Mouse (Mus musculus): Measurements from ENCODE around the gene Rcor3.
A peak's percentile ranks its signal among the peaks of the same experiment; 100 is the strongest.

Gene Rcor3

DNA sequence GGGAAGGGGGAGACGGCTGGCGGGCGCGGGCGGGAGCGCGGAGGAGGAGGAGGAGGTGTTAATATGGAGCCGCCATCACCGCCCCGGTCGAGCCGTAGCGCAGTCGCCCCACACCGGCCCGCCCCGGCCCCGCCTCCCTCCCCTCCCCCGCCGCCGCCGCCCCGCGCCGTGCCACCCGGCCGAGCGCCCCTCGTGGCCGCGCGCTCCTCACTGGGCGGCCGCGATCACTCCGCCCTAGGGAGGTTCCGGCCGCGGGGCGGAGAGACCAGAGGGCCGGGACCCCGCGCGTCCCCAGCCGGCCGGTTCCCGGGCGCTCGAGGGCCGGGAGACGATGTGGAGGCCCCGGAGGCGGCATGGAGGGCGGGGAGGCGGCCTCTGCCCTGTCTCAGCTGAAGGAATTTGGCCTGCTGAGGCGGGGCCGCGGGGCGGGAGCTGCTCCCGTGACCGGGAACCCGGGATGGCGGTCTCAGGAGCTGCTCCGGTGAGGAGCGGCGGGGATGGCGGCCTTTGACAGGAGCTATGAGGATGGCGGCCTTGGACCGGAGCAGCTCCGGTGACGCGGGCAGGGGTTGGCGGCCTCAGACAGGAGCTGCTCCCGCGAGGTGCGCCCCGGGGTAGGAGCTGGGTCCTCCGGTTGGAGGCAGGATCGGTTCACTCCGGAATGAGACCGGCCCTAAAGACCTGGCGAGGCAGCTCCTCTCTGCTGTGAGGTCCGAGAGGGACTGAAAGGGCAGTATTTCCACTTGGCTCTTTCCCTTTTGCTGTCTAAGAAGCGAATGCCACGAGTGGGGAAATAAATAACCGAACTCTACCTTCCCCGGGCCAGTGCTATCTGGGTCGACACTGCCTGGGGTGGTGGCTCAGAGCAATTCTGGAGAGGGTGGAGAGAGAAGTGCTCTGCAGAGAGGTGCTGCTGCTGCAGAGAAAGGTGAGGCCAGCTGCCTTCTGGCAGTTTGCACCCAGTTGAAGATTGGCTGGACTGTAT is at the start of gene Rcor3:
Gene Rcor3 (minus strand): TSS at position 137 of the 985 bp plus-strand sequence.
- DNase-seq (ENCODE audit: low read depth): peak; percentile 53

DNA sequence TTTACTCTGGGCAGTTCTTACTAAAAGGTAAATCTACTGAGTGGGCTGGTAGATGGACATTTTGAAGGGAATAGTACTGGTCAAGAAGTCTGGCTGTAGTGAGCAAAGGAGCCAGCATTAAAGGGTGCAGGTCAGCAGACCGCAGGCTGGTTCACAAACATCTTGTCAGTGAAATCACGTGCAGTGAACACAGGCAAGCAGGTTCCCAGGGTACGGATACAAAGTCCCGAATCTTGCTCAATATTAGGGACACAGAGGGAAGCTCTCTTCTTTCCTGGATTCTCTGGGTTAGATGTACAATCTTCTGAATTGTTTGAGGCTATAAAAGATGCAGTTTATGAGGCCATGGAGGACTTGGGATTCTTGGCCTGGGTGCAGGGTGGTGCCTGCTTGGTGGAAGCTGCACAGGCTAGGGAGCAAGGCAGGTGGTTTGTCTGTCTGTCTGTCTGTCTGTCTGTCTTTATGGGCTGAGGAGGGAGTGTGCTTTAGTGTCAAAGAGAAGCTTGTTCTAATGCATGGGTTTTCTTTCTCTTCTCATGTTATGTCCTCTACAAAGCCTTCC is 43.9 kb upstream of the Rcor3 start:
- DNase-seq (ENCODE audit: low read depth): no peak

- DNase-seq (ENCODE audit: low read depth): no peak
Observed at GRCm38 (mm10) chr1:192179877-192180276, 42.0 kb upstream of the Rcor3 start.

GRCm38 (mm10) chr1:192171477-192171876 is 33.6 kb upstream of the Rcor3 start:
- no peak for DNase-seq (ENCODE audit: low read depth)

GRCm38 (mm10) chr1:192151179-192151578 is 13.3 kb upstream of the Rcor3 start:
- DNase-seq (ENCODE audit: low read depth): no peak

- DNase-seq (ENCODE audit: low read depth): no peak
Observed at GRCm38 (mm10) chr1:192140313-192140712, 2.5 kb upstream of the Rcor3 start.

- DNase-seq (ENCODE audit: low read depth): no peak
Observed at GRCm38 (mm10) chr1:192137291-192137925, 454 bp downstream of the Rcor3 start.

- peak; percentile 70 for DNase-seq (ENCODE audit: low read depth)
Observed at GRCm38 (mm10) chr1:192136561-192137290, 1.1 kb downstream of the Rcor3 start.

DNA sequence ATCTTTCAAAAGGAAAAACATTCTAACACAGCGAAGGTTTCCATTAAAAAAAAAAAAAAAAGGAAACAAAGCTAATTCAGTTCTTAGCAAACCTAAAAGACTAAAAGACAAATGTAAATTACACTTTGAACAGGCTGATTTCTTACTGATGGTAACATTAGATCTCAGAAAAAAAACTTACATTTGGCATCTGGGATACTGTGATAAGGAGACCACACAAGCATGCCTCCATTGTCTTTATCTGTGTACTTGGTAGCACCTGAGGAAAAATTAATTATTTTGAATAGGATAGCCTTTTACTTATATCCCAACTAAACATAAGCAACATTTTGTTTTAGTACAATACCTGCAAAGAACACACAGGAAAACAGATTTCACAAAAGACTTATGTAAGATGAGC is 7.7 kb downstream of the Rcor3 start:
- DNase-seq (ENCODE audit: low read depth): no peak

- no peak for DNase-seq (ENCODE audit: low read depth)
Observed at GRCm38 (mm10) chr1:192128343-192128742, 9.5 kb downstream of the Rcor3 start.

DNA sequence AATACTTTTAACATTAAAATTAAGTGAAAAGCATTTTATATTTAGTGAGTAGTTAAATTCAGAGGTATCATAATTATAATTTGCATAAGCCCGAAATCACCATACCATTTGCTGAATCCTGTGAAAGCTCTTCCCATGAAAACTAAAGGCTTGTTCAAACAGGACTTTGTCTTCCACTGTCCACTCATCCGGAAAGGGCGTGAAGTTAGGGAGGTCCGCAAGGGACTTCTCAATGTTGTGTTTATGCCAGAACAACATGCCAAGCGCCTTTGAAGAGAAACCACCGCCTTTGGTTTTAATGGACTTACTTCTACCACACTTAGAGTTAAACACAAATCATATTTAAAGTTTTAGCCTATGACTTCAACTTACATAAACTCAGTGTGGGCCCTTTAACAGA is 12.1 kb downstream of the Rcor3 start:
- DNase-seq (ENCODE audit: low read depth): no peak

DNA sequence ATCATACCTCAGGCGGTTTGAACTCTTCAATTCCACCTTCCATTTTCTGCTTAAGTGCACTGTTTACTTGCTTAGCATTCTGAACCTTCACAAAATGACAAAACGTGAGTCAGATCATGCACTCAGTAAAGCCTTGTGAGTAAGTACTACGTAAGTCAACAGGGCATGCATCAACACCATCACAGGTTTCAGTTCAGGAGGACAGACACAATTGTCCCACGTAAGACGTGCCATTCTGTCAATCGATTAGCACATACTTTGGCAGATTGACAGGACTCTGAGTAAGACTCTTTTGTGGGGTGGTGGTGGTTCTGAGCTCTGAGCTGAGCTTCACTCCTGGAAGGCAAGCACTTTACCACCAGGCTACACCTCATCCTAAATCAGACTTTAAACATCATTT is 21.6 kb downstream of the Rcor3 start:
- no peak for DNase-seq (ENCODE audit: low read depth)

- no peak for DNase-seq (ENCODE audit: low read depth)
Observed at GRCm38 (mm10) chr1:192115378-192115777, 22.5 kb downstream of the Rcor3 start.

DNA sequence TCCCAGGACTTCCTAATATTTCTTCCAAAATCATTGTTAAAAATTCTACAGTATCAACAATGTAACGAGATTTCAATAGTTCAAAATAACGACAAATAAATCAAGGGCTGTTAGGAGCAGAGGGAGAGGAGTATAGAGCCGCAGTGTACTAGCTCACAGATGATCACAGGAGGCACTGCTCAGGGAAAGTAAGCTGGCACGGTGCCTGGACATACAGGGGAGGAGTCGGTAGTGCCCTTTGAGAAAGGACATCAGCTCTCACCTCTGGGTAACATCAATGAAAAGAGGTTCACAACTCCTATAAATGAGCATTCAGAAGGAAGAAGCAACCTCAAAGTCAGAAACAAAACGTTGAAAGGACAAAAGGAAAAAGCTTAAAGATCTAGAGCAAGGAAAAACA is 28.7 kb downstream of the Rcor3 start:
- DNase-seq (ENCODE audit: low read depth): no peak

DNA sequence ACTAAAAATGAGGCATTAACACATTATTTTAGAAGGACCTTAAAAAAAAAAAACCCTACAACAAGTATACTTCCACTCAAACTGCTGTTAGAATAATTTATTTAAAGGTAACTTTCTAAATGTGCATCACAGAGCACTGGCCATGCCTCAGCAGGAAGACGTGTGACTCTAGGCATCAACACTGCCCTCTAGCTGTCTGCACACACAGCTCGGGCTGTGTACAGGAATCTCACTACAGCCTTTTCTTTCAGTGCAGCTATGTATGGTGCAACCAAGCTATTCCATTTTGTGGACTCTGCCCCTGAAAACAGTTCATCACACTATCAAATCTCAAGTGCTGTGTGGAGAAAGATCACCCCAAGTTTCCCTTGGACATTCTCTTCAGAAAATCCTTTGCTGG is 30.5 kb downstream of the Rcor3 start:
- no peak for DNase-seq (ENCODE audit: low read depth)

GRCm38 (mm10) chr1:192105902-192106389 is 31.9 kb downstream of the Rcor3 start:
- DNase-seq (ENCODE audit: low read depth): no peak

- no peak for DNase-seq (ENCODE audit: low read depth)
Observed at GRCm38 (mm10) chr1:192104021-192104420, 33.8 kb downstream of the Rcor3 start.

GRCm38 (mm10) chr1:192103176-192103575 is 34.7 kb downstream of the Rcor3 start:
- no peak for DNase-seq (ENCODE audit: low read depth)

- DNase-seq (ENCODE audit: low read depth): no peak
Observed at GRCm38 (mm10) chr1:192101359-192101758, 36.5 kb downstream of the Rcor3 start.

- DNase-seq (ENCODE audit: low read depth): no peak
Observed at GRCm38 (mm10) chr1:192100742-192101141, 37.1 kb downstream of the Rcor3 start.

DNA sequence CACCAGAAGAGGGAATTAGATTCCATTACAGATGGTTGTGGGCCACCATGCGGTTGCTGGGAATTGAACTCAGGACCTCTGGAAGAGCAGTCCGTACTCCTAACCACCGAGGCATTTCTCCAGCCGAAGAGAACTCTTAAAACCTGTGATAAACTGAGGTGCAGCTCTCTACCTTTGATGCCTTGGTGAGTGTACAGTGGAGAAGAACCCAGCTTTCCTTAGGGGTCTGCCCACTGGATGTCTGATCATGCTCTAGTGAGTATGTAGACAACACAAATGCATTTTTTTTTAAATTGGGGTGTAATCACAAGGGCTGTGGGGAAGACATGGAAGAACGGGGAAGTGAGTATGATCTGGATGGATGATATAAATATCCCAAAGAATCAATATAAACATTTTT is 42.2 kb downstream of the Rcor3 start:
- DNase-seq (ENCODE audit: low read depth): no peak
